Mouse (Mus musculus): Measurements from ENCODE around the gene Gm14412.
"Not testable (repeated sequence)": the region's sequence is repeated elsewhere in the genome, so short reads cannot be mapped to it uniquely, and the experiment has no call there.

Gene Gm14412

DNA sequence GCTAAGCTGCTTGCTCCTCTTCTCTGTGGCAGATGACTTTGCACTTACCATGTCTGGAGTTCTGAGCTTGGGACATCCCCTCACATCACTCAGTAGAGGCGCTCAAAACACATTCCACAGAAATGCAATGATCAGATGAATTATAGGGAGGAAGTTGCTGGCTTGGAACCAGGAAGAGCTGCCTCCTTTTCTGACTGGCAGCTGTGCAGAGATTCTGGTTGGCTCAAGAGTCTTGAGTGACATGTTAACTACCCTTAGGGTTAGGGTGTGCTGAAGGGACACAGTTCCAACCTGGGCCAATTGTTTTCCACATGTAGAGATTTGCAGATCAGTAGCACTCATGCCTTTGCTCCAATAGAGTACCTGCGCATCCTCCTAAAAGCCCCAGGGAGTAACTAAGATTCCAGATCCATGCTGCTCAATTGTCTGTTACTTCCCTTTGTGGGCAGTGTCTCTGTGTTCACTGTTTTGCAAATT, at the start of gene Gm14412:
Gene Gm14412 (minus strand): TSS at position 51 of the 477 bp plus-strand sequence.
- DNase-seq = not testable (repeated sequence)

DNA sequence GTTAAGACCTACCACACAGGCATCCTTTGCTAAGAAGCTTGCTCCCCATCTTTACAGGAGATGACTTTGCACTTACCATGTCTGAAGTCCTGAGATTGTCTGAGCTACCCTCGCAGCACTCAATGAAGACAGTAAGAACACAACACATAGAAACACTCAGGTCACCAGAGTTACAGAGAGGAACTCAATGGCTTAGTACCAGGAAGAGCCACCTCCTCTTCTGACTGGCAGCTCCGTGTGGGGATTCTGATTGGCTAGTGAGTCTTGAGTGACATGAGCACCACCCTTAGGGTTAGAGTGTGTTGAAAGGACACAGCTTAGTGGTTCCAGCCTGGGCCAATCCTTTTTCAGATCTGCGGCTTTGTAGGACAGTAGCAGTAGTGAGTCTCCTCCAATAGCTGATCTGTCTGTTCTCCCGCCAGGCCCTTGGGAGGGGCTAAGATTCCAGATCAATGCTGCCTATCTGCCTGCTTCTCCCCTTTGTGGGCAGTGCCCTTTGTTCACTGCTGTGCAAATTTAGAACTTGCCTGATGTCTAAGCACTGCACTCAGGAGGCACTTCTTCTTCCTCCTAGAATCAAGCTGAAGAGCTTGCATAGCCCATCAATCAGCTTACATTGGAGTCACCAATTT, 5.7 kb upstream of the Gm14412 start:
- not testable (repeated sequence) for DNase-seq

DNA sequence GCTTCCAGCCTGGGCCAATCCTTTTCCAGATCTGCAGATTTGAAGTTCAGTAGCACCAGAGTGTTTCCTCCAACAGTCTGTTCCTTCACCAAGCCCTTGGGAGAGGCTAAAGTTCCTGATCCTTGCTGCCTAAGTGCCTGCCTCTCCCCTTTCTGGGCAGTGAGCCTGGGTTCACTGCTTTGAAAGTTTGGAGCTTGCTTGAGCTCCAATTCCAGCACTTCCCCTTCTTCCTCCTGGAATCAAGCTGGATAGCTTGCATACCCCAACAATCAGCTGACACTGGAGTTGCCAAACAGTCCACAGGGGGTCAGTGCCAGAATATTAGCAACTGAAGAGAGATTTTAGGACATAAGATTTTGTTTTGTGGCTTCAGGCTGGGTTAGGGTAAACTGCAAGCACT, 2.7 kb downstream of the Gm14412 start:
- DNase-seq = peak; percentile 37 to 48

DNA sequence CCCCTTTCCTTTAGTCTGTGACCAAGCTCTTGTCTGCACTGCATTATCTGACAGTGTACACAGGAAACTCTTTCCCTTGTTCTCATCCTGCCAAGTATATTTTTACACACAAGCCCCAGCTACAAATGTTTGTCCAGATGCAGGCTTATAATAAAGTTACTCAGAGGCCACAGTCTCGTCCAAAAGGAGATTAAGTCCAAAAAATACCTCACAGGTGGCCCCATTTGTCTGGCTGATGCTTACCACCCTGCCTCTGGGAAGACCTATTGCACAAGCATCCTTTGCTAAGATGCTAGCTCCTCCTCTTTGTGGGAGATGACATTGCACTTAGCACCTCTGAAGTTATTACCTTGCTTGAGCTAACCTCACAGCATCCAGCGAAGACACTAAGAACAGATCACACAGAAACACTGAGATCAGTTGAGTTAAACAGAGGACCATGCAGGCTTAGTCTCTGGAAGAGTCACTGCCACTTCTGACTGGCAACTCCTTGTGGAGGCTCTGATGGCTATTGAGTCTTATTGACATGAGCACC, 3.3 kb downstream of the Gm14412 start:
- not testable (repeated sequence) for DNase-seq

DNA sequence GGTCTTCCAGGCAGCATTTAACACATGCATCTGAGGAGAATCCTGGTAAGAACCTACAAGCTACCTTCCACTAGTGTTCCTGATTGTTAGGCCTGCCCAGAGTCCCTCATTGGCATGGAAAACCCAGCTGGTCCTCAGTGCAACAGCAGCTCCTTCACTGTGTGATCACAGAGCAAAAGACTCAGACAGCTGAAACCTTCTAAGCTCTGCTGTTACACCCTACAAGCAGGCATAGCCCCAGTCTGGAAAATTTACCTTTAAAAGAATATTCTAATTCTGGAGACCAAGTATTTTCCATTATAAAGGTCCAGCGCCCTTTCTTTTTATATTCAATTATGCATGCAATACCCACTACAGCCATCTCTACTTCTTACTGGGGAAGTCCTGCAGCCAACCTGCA, 5.1 kb downstream of the Gm14412 start:
- no peak for DNase-seq

DNA sequence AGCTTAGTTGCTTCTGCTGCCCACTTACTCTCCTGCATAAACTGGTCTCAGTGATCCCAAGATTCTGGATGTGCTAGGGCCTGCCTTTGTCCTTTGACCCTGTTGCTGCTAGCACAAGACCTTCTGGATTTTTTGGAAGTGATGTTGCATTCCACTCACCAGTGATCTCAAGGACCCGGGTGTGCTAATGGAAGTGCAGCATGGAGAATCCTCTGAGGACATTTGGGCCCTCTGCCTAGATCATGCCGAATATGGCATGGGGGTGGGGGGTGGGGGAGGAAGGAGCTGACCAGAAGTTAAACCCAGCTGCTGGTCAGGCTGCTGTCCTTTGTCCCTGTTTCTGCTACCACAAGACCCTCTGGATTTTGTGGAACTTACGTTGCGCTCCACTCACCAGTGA, 14.5 kb downstream of the Gm14412 start:
- not testable (repeated sequence) for DNase-seq

DNA sequence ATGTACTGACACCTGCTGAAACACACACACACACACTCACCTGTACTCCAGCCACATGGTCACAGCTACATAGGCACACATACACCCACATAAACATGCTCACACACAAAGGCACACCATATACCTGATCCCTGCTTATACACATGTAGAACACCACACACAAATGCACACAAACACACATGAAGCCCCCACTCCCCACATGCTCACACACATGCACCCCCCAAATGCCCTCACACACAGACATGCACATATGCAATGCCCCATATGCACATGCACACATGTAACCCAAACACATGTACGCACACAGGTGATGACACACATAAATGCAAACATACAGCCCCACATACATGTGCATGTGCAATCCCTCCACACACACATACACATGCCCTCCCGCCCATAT, 19.1 kb downstream of the Gm14412 start:
- not testable (repeated sequence) for DNase-seq

DNA sequence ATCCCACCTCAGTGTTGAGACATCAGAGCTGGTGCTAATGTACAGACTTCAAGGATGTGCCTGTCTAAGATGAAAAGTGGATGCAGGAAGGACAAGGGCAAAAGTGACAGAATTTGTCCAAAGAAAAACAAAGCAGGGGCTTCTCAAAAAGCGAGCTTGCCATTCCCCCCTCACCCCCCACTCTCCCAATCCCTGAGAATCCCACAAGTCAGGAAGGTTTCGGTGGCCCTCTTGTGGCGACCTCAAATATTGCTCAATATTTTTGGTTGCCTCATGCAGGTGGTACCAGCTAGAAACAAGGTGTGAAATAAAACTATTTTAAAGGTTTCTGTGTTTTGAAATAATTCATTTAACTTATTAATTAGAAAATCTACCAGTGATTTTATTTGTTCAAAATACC, 40.4 kb downstream of the Gm14412 start:
- not testable (repeated sequence) for DNase-seq

DNA sequence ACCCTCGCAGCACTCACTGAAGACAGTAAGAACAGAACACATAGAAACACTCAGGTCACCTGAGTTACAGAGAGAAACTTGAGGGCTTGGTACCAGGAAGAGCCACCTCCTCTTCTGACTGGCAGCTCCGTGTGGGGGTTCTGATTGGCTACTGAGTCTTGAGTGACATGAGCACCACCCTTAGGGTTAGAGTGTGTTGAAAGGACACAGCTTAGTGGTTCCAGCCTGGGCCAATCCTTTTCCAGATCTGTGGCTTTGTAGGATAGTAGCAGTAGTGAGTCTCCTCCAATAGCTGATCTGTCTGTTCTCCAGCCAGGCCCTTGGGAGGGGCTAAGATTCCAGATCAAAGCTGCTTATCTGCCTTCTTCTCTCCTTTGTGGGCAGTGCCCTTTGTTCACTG, 46.4 kb downstream of the Gm14412 start:
- not testable (repeated sequence) for DNase-seq

DNA sequence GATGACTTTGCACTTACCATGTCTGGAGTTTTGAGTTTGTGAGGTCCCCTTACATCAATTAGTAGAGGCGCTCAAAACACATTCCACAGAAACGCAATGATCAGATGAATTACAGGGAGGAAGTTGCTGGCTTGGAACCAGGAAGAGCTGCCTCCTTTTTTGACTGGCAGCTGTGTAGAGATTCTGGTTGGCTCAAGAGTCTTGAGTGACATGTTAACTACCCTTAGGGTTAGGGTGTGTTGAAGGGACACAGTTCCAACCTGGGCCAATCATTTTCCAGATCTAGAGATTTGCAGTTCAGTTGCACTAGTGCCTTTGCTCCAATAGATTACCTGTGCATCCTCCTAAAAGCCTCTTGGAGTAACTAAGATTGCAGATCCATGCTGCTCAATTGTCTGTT, 51.9 kb downstream of the Gm14412 start:
- DNase-seq = not testable (repeated sequence)

DNA sequence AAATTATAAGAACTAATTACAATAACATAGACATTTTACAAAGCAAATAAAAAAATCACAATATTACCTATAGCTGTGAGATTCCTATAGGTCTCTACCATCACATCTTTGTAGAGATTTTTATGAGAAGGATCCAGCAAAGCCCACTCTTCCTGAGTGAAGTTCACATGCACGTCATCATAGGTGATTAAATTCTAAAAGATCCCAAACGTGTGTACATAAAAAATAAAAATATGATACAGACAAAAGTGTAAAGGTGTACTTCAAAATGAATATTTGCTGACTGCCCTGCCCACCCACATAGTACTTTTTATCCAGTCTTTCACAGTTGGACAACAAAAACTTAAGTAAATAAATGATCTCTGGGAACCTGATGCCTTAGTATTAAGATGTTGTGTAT, 57.2 kb downstream of the Gm14412 start, which contains the start of gene Gm14409:
Gene Gm14409 (minus strand): TSS at position 101 of the 400 bp plus-strand sequence.
- DNase-seq = not testable (repeated sequence)

Data from kidney, adult 8-10 months (tissue).